Mouse (Mus musculus): ENCODE measurements around the gene Gimap1. TPM values are rescaled to one million over a fixed set of nuclear protein-coding genes. Genes with fewer than 3 reads are reported as not detected.

The Gimap1 gene
- polyA plus RNA-seq, 1 experiment from 2014 or later = 8.0 TPM

DNA sequence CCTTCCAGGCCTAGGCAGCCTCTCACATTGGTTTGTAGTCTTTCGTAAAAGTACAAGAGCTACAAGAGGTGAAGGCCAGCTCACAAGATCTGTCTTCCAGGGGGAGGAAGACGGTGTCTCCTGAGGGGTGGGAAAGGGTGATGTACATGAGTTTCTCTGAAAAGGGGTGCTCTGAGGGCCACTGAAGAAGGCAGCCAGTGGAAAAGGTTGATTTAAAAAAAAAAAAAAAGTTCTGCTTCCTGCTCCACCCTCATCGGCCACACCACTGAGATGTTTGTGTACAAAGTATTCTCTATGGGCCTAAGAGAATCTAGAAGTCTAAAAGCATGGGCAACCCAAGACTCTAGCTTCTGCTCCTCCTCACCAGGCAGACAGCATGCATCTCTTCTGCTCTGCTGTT lies 31.8 kb downstream of the Gimap1 start, which contains the start of gene Gimap3:
Gene Gimap3 (minus strand): TSS at position 156 of the 400 bp plus-strand sequence.
- no peaks in the 10 kb centered on the region for H3K27me3 ChIP-seq
- H3K4me3 ChIP-seq = no peak within 1 kb of the TSS
- no peak within 1 kb of the TSS for H3K4me2 ChIP-seq
- no peaks in the 10 kb centered on the region for H3K4me1 ChIP-seq
- WGBS = 86% methylated on average over 3 of the region's 3 CpGs
- no peaks in the 10 kb centered on the region for H3K36me3 ChIP-seq
- no peak for ATAC-seq (ENCODE audit: insufficient number of reproducible peaks, insufficient read depth, low FRiP score, low TSS enrichment, low read depth)
- H3K9ac ChIP-seq = no peak within 1 kb of the TSS
- no peaks in the 10 kb centered on the region for H3K9me3 ChIP-seq
- H3K27ac ChIP-seq = no peak within 1 kb of the TSS

DNA sequence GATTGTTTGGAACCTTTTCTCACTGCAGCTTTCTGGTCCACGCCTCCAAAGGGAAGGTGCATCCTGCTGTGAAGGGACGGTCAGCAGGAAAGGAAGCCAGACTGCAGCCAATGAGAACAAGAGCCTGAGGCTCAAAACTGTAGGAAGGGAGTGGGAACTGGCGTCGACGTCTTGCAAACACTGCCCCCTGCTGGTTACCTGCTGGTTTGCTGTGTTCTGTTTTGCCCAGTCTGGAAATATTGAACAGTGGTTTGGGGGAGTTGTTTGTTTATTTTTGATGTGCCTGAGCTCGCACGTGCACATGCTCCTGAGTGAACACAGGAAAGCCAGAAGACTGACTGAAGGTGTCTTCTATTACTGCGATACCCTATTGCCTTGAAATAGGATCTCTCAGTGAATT lies 33.2 kb downstream of the Gimap1 start:
- Histone ChIP-seq H3K9me3 (no peaks in the 10 kb centered on the region), H3K27me3 (no peaks in the 10 kb centered on the region), H3K9ac (no peak overlapping the region), H3K4me1 (no peaks in the 10 kb centered on the region), H3K4me3 (no peak overlapping the region), H3K27ac (no peak overlapping the region), H3K36me3 (no peaks in the 10 kb centered on the region), H3K4me2 (no peak overlapping the region)
- no peak for ATAC-seq (ENCODE audit: insufficient number of reproducible peaks, insufficient read depth, low FRiP score, low TSS enrichment, low read depth)
- 7% methylated on average over 8 of the region's 8 CpGs for WGBS

DNA sequence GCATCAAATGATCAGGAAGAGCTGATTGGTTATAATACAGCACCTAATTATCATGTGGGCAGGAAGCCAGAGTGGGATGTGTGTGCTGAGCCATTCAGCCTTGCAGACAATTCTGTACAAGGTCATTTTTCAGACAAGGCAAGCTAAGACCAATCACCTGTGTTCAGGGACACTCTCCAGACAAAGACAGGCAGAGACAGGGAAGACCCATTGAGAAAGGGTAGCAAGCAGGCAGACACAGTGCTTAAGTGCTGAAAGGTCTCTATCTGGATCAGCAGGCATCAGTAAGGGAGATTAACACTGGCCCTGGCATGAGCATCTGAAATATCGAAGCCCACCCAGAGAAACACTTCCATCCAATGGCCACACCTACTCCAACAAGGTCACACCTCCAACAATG lies 45.6 kb downstream of the Gimap1 start:
- no peaks in the 10 kb centered on the region for H3K4me1 ChIP-seq
- H3K4me3 ChIP-seq = no peak overlapping the region
- no peaks in the 10 kb centered on the region for H3K27me3 ChIP-seq
- H3K4me2 ChIP-seq = no peak overlapping the region
- no peaks in the 10 kb centered on the region for H3K36me3 ChIP-seq
- H3K9me3 ChIP-seq = no peaks in the 10 kb centered on the region; the same call in 1 of the 2 replicates
- WGBS = 89% methylated on average over 1 of the region's 1 CpGs
- ATAC-seq (ENCODE audit: insufficient number of reproducible peaks, insufficient read depth, low FRiP score, low TSS enrichment, low read depth) = no peak
- no peak overlapping the region for H3K9ac ChIP-seq
- no peak overlapping the region for H3K27ac ChIP-seq

- Histone ChIP-seq H3K4me1 (no peaks in the 10 kb centered on the region), H3K9ac (no peak overlapping the region), H3K4me3 (no peak overlapping the region), H3K9me3 (no peaks in the 10 kb centered on the region), H3K27ac (no peak overlapping the region), H3K4me2 (no peak overlapping the region), H3K36me3 (no peaks in the 10 kb centered on the region), H3K27me3 (no peaks in the 10 kb centered on the region)
- 69% methylated on average over 1 of the region's 1 CpGs for WGBS
- ATAC-seq (ENCODE audit: insufficient number of reproducible peaks, insufficient read depth, low FRiP score, low TSS enrichment, low read depth) = no peak
Measured at GRCm38 (mm10) chr6:48785189-48785588, 46.3 kb downstream of the Gimap1 start.

GRCm38 (mm10) chr6:48785601-48786000 lies 46.7 kb downstream of the Gimap1 start:
- Histone ChIP-seq H3K27me3 (no peaks in the 10 kb centered on the region), H3K9me3 (no peaks in the 10 kb centered on the region), H3K4me2 (no peak overlapping the region), H3K4me1 (no peaks in the 10 kb centered on the region), H3K36me3 (no peaks in the 10 kb centered on the region), H3K4me3 (no peak overlapping the region), H3K9ac (no peak overlapping the region), H3K27ac (no peak overlapping the region)
- ATAC-seq (ENCODE audit: insufficient number of reproducible peaks, insufficient read depth, low FRiP score, low TSS enrichment, low read depth) = no peak
- WGBS = 73% methylated on average over 2 of the region's 2 CpGs

DNA sequence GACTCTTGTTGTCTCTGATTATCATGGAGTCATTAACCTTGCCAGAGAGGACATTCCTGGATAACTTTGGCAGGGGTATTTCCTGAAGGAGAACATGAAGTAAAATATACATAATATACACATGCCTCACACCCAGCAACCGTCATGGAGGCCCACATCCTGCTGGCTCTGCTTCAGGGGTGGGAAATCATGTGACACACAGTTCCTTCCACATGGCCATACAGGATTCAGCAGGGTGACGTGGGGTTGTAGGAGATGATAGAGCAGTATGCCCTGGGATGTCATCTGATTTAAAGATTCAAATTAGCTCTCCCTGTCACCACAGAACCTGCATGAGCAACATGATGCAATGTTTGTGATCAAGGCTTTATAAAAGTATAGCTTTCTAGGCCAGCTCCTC lies 49.0 kb downstream of the Gimap1 start:
- ATAC-seq (ENCODE audit: insufficient number of reproducible peaks, insufficient read depth, low FRiP score, low TSS enrichment, low read depth) = no peak
- Histone ChIP-seq H3K36me3 (no peaks in the 10 kb centered on the region), H3K9me3 (no peaks in the 10 kb centered on the region), H3K27ac (no peak overlapping the region), H3K4me2 (no peak overlapping the region), H3K9ac (no peak overlapping the region), H3K27me3 (no peaks in the 10 kb centered on the region), H3K4me1 (no peaks in the 10 kb centered on the region), H3K4me3 (no peak overlapping the region)
- 73% methylated on average over 2 of the region's 2 CpGs for WGBS

Other genes starting within 250 kb of the Gimap1 start
- 13.4 and 13.9 TPM in 2 replicates for gene Atp6v0e2, start 201.4 kb upstream of the Gimap1 start, polyA plus RNA-seq (2015; fragmentation: Nextera tagmentation; extraction: Ambion mirVana)
- 10.5 and 10.8 TPM in 2 replicates for gene Lrrc61, start 184.3 kb upstream of the Gimap1 start, polyA plus RNA-seq (2015; fragmentation: Nextera tagmentation; extraction: Ambion mirVana)
- gene Rarres2, start 166.3 kb upstream of the Gimap1 start, polyA plus RNA-seq (2015; fragmentation: Nextera tagmentation; extraction: Ambion mirVana) = 4.5 and 5.5 TPM in 2 replicates
- not detected in 2 replicates for gene Gm45021, start 149.4 kb upstream of the Gimap1 start, polyA plus RNA-seq (2015; fragmentation: Nextera tagmentation; extraction: Ambion mirVana)
- 23.0 and 24.2 TPM in 2 replicates for gene Repin1, start 145.2 kb upstream of the Gimap1 start, polyA plus RNA-seq (2015; fragmentation: Nextera tagmentation; extraction: Ambion mirVana)
- 1.2 TPM in 1 of 2 replicates, not detected in the other for gene Gm44965, start 145.1 kb upstream of the Gimap1 start, polyA plus RNA-seq (2015; fragmentation: Nextera tagmentation; extraction: Ambion mirVana)
- 5.4 and 9.8 TPM in 2 replicates for gene Zfp775, start 137.0 kb upstream of the Gimap1 start, polyA plus RNA-seq (2015; fragmentation: Nextera tagmentation; extraction: Ambion mirVana)
- gene AI854703, start 112.3 kb upstream of the Gimap1 start, polyA plus RNA-seq (2015; fragmentation: Nextera tagmentation; extraction: Ambion mirVana) = 1.3 and 1.5 TPM in 2 replicates
- gene Gimap8, start 91.8 kb upstream of the Gimap1 start, polyA plus RNA-seq (2015; fragmentation: Nextera tagmentation; extraction: Ambion mirVana) = 0.46 and 0.98 TPM in 2 replicates
- gene Gimap9, start 62.9 kb upstream of the Gimap1 start, polyA plus RNA-seq (2015; fragmentation: Nextera tagmentation; extraction: Ambion mirVana) = 13.6 and 17.1 TPM in 2 replicates
- gene Gimap4, start 54.5 kb upstream of the Gimap1 start, polyA plus RNA-seq (2015; fragmentation: Nextera tagmentation; extraction: Ambion mirVana) = 10.9 and 11.4 TPM in 2 replicates
- 15.5 and 20.3 TPM in 2 replicates for gene Gimap6, start 30.8 kb upstream of the Gimap1 start, polyA plus RNA-seq (2015; fragmentation: Nextera tagmentation; extraction: Ambion mirVana)
- 1.4 and 1.6 TPM in 2 replicates for gene Gm28053, start 20.4 kb upstream of the Gimap1 start, polyA plus RNA-seq (2015; fragmentation: Nextera tagmentation; extraction: Ambion mirVana)
- gene Gimap7, start 20.4 kb upstream of the Gimap1 start, polyA plus RNA-seq (2015; fragmentation: Nextera tagmentation; extraction: Ambion mirVana) = not detected in 2 replicates
- gene Gimap5, start 7.1 kb downstream of the Gimap1 start, polyA plus RNA-seq (2015; fragmentation: Nextera tagmentation; extraction: Ambion mirVana) = 2.3 and 3.8 TPM in 2 replicates
- not detected in 2 replicates for gene Gimap3, start 31.8 kb downstream of the Gimap1 start, polyA plus RNA-seq (2015; fragmentation: Nextera tagmentation; extraction: Ambion mirVana)
- gene Tmem176a, start 101.9 kb downstream of the Gimap1 start, polyA plus RNA-seq (2015; fragmentation: Nextera tagmentation; extraction: Ambion mirVana) = 49.3 and 51.9 TPM in 2 replicates
- gene Tmem176b, start 102.4 kb downstream of the Gimap1 start, polyA plus RNA-seq (2015; fragmentation: Nextera tagmentation; extraction: Ambion mirVana) = 171 and 177 TPM in 2 replicates
- gene Aoc1, start 133.8 kb downstream of the Gimap1 start, polyA plus RNA-seq (2015; fragmentation: Nextera tagmentation; extraction: Ambion mirVana) = 1.2 TPM in 1 of 2 replicates, not detected in the other
- gene 1600015I10Rik, start 190.8 kb downstream of the Gimap1 start, polyA plus RNA-seq (2015; fragmentation: Nextera tagmentation; extraction: Ambion mirVana) = not detected in 2 replicates
- not detected in 2 replicates for gene Doxl2, start 235.9 kb downstream of the Gimap1 start, polyA plus RNA-seq (2015; fragmentation: Nextera tagmentation; extraction: Ambion mirVana)
- not detected in 2 replicates for gene Svs1, start 247.8 kb downstream of the Gimap1 start, polyA plus RNA-seq (2015; fragmentation: Nextera tagmentation; extraction: Ambion mirVana)